Mouse (Mus musculus): Measurements from ENCODE around the gene Ppp1r27.

- no peak for TF ChIP-seq CTCF (IDR thresholded peaks at IDR 0.05; ENCODE audit: borderline replicate concordance, insufficient read depth, low read depth, low read length)
- TF ChIP-seq POLR2A (IDR thresholded peaks at IDR 0.05; ENCODE audit: borderline replicate concordance, insufficient read depth, low read length): no peak
Observed at GRCm38 (mm10) chr11:120578694-120579243, 27.8 kb upstream of the Ppp1r27 start.
